Mouse (Mus musculus) testis, adult 2 months (tissue): ENCODE measurements around the gene Epha6. TPM values are rescaled to one million over a fixed set of nuclear protein-coding genes. Genes with fewer than 3 reads are reported as not detected.

Source experiments
- H3K27ac ChIP-seq: fragments of 200-500 bp; 2 replicates; pipeline ENCODE4 v1.5.1; 2012; ENCODE audit warnings: low read depth, low read length; ENCODE audit not compliant: control insufficient read depth, insufficient read depth
- H3K27me3 ChIP-seq: fragments of 200-500 bp; 2 replicates; pipeline ENCODE4 v1.6.1; 2012; ENCODE audit warnings: mild to moderate bottlenecking, low read length, moderate library complexity; ENCODE audit not compliant: control insufficient read depth, insufficient read depth
- H3K36me3 ChIP-seq: fragments of 200-500 bp; 2 replicates; pipeline ENCODE4 v1.6.1; 2012; ENCODE audit warnings: mild to moderate bottlenecking, low read length; ENCODE audit not compliant: control insufficient read depth, insufficient read depth
- H3K4me1 ChIP-seq: fragments of 200-500 bp; 2 replicates; pipeline ENCODE4 v1.6.1; 2012; ENCODE audit warnings: low read length; ENCODE audit not compliant: control insufficient read depth, insufficient read depth
- H3K4me3 ChIP-seq: fragments of 200-500 bp; 2 replicates; pipeline ENCODE4 v1.5.1; 2012; ENCODE audit warnings: low read depth, mild to moderate bottlenecking, low read length, moderate library complexity, mixed read lengths; ENCODE audit not compliant: control insufficient read depth
- CTCF ChIP-seq: fragments of 200-500 bp; IDR thresholded peaks from 2 replicates; pipeline ENCODE4 v1.5.1; 2012; ENCODE audit warnings: low read depth, mild to moderate bottlenecking, inconsistent platforms, low read length, moderate library complexity; ENCODE audit not compliant: control insufficient read depth, insufficient read depth, insufficient replicate concordance
- POLR2A ChIP-seq: fragments of 200-500 bp; IDR thresholded peaks from 2 replicates; pipeline ENCODE4 v1.6.1; 2012; ENCODE audit warnings: low read depth, mild to moderate bottlenecking, inconsistent platforms, low read length, moderate library complexity; ENCODE audit not compliant: control insufficient read depth
- polyA plus RNA-seq: library from polyadenylated mRNA; depleted of rRNA; stranded (reverse); fragments of >200 nt; gene quantifications from 2 replicates; pipeline ENCODE4 v1.2.3, GENCODE M21; 2012

Gene Epha6
- polyA plus RNA-seq, 1 experiment = 1.0 TPM

DNA sequence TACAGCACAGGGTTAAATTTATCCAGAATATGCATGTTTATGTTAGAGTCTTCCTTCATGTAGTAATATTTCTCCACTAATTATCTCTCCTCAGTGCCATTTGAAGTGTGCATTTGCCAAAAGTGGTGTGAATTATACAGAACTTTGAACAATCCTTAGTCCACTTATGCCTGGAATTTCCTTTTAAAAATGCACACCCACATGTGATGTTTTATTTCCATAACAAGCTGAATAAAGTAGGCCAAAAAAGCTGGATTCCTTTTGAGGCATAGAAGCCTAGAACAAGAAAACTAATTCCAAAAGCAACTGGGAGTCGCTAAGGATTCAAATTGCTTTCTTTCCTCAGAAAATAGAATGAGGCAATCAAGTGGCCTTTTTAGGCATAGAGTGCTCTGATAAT is 171.1 kb downstream of the Epha6 start:
- Histone ChIP-seq H3K4me3 (no peak overlapping the region), H3K36me3 (no peaks in the 10 kb centered on the region), H3K27me3 (no peaks in the 10 kb centered on the region), H3K4me1 (no peaks in the 10 kb centered on the region), H3K27ac (no peak overlapping the region)
- no peak for TF ChIP-seq CTCF
- no peak for TF ChIP-seq POLR2A

DNA sequence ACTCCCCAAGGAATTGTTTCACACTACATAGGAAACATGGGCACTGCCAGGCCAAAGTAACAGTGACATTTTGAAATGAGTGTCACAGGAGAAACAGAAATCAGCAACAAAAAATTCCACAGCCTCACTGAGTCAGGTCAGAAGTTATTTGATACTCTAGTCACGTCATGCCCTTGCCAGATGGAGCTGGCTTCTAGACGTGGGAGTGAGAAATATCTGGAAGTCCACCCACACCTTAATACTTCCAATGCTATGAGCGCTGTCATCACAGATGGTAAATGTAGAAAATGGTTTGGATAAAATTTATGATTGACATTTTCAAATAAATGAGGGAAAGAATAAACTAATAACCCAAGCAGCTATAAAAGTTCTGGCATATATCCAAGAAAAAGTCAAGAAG is 210.0 kb downstream of the Epha6 start:
- TF ChIP-seq POLR2A (no peak), CTCF (no peak)
- Histone ChIP-seq H3K4me3 (no peak overlapping the region), H3K27me3 (no peaks in the 10 kb centered on the region), H3K4me1 (no peaks in the 10 kb centered on the region), H3K36me3 (no peaks in the 10 kb centered on the region), H3K27ac (no peak overlapping the region)

DNA sequence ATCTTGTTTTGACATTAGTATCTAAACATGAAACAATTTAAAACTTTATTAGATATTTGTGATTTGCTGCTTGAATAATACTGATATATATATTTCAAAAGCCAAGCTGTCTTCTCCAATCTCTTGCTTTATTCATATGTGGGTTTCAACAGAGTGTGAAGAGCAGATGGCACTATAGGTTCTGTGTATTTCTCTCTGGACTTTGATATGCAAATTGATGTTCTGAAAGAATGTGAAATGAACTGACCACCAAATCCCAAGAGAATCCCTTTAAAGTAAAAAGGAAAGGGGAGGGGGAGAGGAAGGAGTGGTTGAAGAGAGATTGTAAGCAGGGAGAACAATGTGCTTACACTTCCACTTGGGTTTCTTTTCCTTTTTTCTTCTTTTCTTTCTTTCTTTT is 212.4 kb downstream of the Epha6 start:
- no peak overlapping the region for H3K4me3 ChIP-seq
- H3K4me1 ChIP-seq = no peaks in the 10 kb centered on the region
- TF ChIP-seq CTCF = no peak
- TF ChIP-seq POLR2A = no peak
- no peaks in the 10 kb centered on the region for H3K27me3 ChIP-seq
- no peaks in the 10 kb centered on the region for H3K36me3 ChIP-seq
- no peak overlapping the region for H3K27ac ChIP-seq

DNA sequence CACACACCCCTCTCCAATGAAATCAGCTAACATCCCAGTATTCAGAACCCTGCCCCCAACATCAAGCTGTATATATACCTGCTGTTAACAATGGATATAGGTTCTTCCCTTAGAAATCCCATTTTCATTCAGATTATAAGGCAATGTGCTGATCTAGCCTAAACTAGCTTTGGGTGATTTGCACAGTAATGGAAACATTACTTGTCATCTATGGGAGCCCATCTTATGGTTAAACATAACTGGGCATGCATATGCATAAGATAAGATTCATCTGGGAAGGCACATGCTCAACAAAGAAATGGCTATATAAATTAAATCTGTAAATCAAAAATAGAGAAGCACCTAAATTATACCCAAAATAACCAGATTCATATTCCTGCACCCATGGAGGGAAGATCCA is 230.2 kb downstream of the Epha6 start:
- Histone ChIP-seq H3K36me3 (no peaks in the 10 kb centered on the region), H3K27ac (no peak overlapping the region), H3K4me1 (no peaks in the 10 kb centered on the region), H3K4me3 (no peak overlapping the region), H3K27me3 (no peaks in the 10 kb centered on the region)
- no peak for TF ChIP-seq POLR2A
- no peak for TF ChIP-seq CTCF

DNA sequence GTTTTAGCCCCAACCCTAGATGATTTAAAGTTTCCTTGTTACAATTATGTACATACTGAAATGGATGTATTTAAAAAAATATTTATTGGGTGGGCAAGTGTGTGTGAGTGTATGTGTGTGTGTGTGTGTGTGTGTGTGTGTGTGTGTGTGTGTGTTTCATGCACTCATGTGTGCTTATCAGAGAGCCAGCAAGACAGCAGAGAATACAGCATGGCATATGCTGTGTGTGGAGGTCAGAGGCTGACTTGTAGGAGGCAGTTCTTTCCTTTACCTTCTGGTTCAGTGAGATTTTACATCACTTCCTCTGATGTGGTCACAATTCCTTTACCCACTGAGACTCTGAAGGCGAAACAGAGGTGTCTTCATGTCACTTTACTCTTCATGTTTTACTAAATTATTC is 321.4 kb downstream of the Epha6 start:
- Histone ChIP-seq H3K4me1 (no peaks in the 10 kb centered on the region), H3K27me3 (no peaks in the 10 kb centered on the region)
- TF ChIP-seq POLR2A (no peak), CTCF (no peak)

DNA sequence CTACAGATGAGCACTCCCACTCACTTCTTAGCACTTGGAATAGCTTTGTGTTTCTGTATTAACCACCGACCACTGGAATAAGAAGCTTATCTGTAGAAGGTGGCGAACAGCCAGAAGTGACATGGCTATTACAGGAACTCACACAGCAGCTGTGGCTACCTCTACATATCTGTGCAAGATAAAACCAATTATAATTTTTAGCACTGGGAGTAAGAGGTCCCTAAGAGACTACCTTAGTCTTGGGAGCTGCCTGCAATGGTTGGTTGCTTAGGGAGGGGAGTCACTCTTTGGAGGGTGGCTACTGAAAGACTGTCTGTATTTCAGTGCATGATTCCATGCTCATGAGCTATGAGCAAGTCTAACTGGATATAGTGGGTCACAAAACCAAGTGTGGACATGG is 331.2 kb downstream of the Epha6 start:
- Histone ChIP-seq H3K27me3 (no peaks in the 10 kb centered on the region), H3K27ac (no peak overlapping the region), H3K36me3 (no peaks in the 10 kb centered on the region), H3K4me3 (no peak overlapping the region), H3K4me1 (no peaks in the 10 kb centered on the region)
- no peak for TF ChIP-seq CTCF
- TF ChIP-seq POLR2A = no peak

More for the DNA sequence above, 321.4 kb downstream of the Epha6 start:
- Histone ChIP-seq H3K27ac (no peak overlapping the region), H3K4me3 (no peak overlapping the region), H3K36me3 (no peaks in the 10 kb centered on the region)

DNA sequence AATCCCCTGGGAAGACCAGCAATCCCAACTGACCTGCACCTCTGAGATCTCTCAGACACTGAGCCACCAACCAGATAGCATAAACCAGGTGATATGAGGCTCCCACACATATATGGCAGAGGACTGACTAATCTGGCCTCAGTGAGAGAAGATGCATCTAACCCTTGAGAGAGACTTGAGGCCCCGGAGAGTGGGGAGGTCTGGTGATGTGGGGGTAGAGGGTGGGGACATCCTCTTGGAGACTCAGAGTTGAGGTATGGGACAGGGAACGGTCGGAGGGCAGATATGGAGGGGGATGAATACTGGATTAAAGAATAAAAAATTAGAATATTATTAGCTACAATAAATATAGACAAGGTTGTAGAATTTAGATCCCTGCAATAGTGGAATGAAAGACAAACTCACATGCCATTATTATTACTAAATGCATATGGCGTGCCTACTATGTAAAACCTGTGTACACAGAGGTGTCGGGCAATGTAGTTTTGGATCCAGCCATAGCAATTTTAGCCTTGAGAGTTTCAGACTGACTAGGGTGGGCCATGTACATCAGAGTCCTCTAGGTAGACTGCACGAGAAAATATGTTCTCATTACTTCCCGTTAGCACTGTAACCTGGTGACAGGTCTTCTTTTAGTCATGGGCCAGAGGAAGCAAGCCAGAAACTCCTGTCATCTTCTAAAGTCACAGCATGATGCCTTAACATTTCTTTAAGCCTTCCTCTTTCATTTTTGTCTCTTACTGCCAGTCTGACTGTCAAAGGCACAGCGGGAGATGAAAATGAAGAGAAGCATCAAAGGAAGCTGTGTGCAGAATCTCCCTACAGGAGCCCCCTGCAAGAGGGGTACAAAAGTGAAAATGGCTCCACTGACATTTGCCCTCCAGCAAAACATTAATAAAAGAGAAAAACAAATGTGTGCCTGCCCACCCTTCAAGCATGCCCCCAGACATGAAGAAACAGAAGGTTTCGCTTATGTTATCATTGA is 338.7 kb downstream of the Epha6 start:
- no peaks in the 10 kb centered on the region for H3K27me3 ChIP-seq
- no peaks in the 10 kb centered on the region for H3K4me1 ChIP-seq
- no peak for TF ChIP-seq POLR2A
- TF ChIP-seq CTCF = no peak
- H3K4me3 ChIP-seq = no peak overlapping the region
- H3K27ac ChIP-seq = no peak overlapping the region
- H3K36me3 ChIP-seq = no peaks in the 10 kb centered on the region

DNA sequence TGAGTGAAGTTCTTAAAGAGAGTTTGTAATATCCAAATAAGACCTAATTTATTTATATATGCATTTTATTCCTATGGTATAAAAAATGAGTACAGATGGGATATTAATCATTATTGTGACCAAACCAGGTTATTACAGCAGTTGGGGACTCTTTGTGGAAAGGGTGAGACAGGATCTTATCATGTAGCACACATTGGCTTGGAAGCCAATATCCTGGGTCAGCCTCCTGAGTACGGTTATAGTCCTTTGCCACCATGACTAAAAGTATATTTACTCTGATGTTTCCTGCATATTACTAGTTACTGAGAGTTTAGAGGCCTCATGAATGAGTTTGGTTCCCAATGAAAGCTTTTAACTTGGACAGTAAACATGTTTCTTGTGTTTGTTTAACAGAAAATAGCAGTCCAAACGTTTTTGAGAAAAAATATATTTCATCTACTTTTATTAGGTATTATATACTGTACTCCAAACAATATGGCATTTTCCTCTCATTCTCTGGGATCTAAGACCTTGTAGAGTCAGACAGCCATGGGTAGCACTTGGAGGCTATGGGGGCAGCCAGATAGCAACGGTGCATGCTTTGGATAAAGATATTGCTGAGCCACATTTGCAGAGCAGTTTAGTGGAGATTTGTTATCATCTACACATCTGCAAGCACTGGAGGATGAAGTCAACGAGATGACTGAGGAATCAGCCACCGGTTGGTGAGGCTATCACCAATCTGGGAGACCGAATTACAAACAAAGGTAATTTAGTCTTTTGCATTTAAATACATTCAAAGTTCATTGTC is 340.4 kb downstream of the Epha6 start:
- TF ChIP-seq CTCF (no peak), POLR2A (no peak)
- Histone ChIP-seq H3K4me3 (no peak overlapping the region), H3K27me3 (no peaks in the 10 kb centered on the region), H3K4me1 (no peaks in the 10 kb centered on the region), H3K27ac (no peak overlapping the region), H3K36me3 (no peaks in the 10 kb centered on the region)
